ENCODE assay signal across 26 mouse cellular contexts in genomic region chr13:29810780-29811179, GRCm38 (mm10).
"Had no signal": no experiment of that assay in that cellular context is flagged by ENCODE, and none has a peak within 500 bp of the region (broad histone marks: within the 10 kb centered on the region; RNA-seq: fewer than 3 reads in every experiment).

No protein-coding gene starts in this region.

- H3K36me3 ChIP-seq: heart, embryonic 13.5 days; heart, embryonic 15.5 days; hindbrain, embryonic 13.5 days; hindbrain, embryonic 15.5 days; intestine, embryonic 15.5 days; kidney, embryonic 15.5 days; limb, embryonic 13.5 days; limb, embryonic 15.5 days; liver, embryonic 12.5 days had no signal

- H3K27me3 ChIP-seq: heart, embryonic 13.5 days; heart, embryonic 15.5 days; hindbrain, embryonic 13.5 days; hindbrain, embryonic 15.5 days; intestine, embryonic 15.5 days; kidney, embryonic 15.5 days; limb, embryonic 13.5 days; limb, embryonic 15.5 days; liver, embryonic 12.5 days had no signal

- H3K4me2 ChIP-seq: heart, embryonic 11.5 days; heart, embryonic 13.5 days; heart, embryonic 15.5 days; hindbrain, embryonic 13.5 days; hindbrain, embryonic 15.5 days; intestine, embryonic 15.5 days; kidney, embryonic 15.5 days; limb, embryonic 13.5 days; limb, embryonic 15.5 days; liver, embryonic 12.5 days had no signal

- DNase-seq: gastrocnemius, postnatal 14 days; gastrocnemius, postnatal 36 days; heart, adult 2 months; heart, postnatal 14 days; heart, postnatal 36 days; kidney, adult 11 months; kidney, adult 2 months; kidney, adult 9 months; kidney, postnatal 14 days; kidney, postnatal 36 days; layer of hippocampus, adult 9-11 months; layer of hippocampus, postnatal 36 days; left cerebral cortex, postnatal 4 days had no signal

- H3K27ac ChIP-seq: heart, adult 2 months; heart, embryonic 13.5 days; heart, embryonic 15.5 days; hindbrain, embryonic 13.5 days; hindbrain, embryonic 15.5 days; hindbrain, postnatal 0 days; intestine, embryonic 15.5 days; kidney, embryonic 15.5 days; kidney, postnatal 0 days; limb, embryonic 13.5 days; limb, embryonic 15.5 days; liver, embryonic 12.5 days; liver, embryonic 14.5 days had no signal

- H3K4me3 ChIP-seq: heart, adult 2 months; heart, embryonic 13.5 days; heart, embryonic 15.5 days; hindbrain, embryonic 13.5 days; hindbrain, embryonic 15.5 days; intestine, embryonic 15.5 days; kidney, embryonic 15.5 days; limb, embryonic 13.5 days; limb, embryonic 15.5 days; liver, embryonic 12.5 days had no signal

- H3K9ac ChIP-seq: heart, embryonic 13.5 days; heart, embryonic 15.5 days; hindbrain, embryonic 13.5 days; hindbrain, embryonic 15.5 days; intestine, embryonic 15.5 days; kidney, embryonic 15.5 days; limb, embryonic 13.5 days; limb, embryonic 15.5 days; liver, embryonic 12.5 days; liver, embryonic 14.5 days had no signal

- H3K4me1 ChIP-seq: heart, embryonic 13.5 days; heart, embryonic 15.5 days; hindbrain, embryonic 15.5 days; intestine, embryonic 15.5 days; kidney, embryonic 15.5 days; limb, embryonic 15.5 days had no signal

- H3K9me3 ChIP-seq: heart, embryonic 13.5 days; heart, embryonic 15.5 days; hindbrain, embryonic 13.5 days; hindbrain, embryonic 15.5 days; intestine, embryonic 15.5 days; kidney, embryonic 15.5 days; limb, embryonic 13.5 days; limb, embryonic 15.5 days; liver, embryonic 12.5 days had no signal

- ATAC-seq: hindbrain, postnatal 0 days; intestine, embryonic 15.5 days; liver, embryonic 12.5 days had no signal
